Mouse (Mus musculus): Measurements from ENCODE around the gene Pafah1b3. TPM values are rescaled to one million over a fixed set of nuclear protein-coding genes. Genes with fewer than 3 reads are reported as not detected.
"Not testable (repeated sequence)": the region's sequence is repeated elsewhere in the genome, so short reads cannot be mapped to it uniquely, and the experiment has no call there.

Pafah1b3 gene
- polyA plus RNA-seq, 1 experiment from 2014 or later: 198 TPM

DNA sequence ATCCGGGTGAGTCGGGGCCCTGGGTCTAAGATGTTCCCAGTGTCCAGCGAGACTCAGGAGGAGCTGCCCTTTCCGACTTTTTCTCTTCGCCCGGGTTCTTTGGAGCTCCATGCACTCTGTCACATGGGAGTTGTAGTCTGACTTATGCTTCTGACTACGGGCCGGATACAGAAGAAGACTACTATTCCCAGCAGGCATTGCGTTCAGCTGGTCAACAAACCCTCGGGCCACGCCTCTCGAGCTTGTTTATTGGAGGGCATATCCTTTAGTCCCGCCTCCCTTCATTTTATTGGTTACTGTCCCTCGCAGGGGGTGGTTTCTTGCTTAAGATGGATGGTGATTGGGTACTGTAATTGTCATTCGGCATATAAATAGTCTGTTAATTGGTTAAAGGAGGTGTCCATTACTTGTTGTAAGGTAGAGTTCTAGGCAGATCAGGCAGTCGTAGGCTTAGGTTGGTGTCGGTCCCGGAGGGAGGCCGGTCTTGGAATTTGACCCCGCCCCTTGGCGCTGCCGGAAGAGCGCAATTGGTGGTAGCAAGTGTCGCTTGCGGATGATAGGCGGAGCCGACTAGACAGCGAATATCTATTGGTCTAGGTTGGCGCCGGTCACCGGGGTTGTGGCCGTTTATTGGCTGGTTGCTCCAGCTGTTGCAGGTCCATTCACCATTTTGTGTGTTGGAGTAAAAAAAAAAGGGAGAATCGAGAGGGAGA is 29.9 kb downstream of the Pafah1b3 start:
- Histone ChIP-seq H3K9ac (ENCODE audit: low read length) (peak overlapping the region; percentile 67), H3K27ac (ENCODE audit: low read depth) (peak overlapping the region; percentile 92), H3K4me3 (ENCODE audit: low read depth, low read length) (peak overlapping the region; percentile 78), H3K36me3 (ENCODE audit: control insufficient read depth, insufficient read depth, low read length) (peaks cover 20% of the 10 kb centered on the region), H3K4me2 (ENCODE audit: low read length) (peak overlapping the region; percentile 85), H3K4me1 (replicated peaks; ENCODE audit: control insufficient read depth, insufficient read depth, low read length) (peaks cover 19% of the 10 kb centered on the region), H3K27me3 (replicated peaks; ENCODE audit: control insufficient read depth, insufficient read depth, low read length) (no peaks in the 10 kb centered on the region), H3K9me3 (ENCODE audit: control insufficient read depth, low read length) (no peaks in the 10 kb centered on the region)
- DNase-seq (ENCODE audit: low spot score) (peak; percentile 99), ATAC-seq (replicated peaks; ENCODE audit: low FRiP score, low TSS enrichment, low read depth) (peak; percentile 96)
- WGBS: under 1% methylated on average over 33 of the region's 33 CpGs

DNA sequence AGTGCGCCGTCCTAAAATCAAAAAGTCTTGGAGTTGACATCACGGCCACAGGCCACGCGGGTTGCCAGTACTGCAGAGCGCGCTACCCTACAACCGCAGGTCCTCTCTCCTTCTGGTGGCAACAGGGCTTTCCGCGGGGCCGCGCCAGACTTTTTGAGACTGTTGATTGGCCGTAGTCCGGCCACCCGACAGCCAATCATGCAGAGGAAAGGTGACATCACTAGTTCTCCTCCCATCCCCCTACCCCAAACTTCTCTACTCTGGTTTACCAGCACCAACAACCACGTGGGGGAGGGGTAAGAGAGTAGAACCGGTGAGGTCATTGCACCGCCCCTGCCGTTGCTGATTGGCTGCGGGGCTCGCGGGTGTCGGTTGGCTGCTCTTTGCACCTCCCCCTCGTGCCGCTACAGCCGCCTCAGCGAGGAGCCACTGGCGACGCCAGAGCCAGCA is 30.5 kb downstream of the Pafah1b3 start, which contains the start of gene Cic:
Cic (plus strand) TSS at position 404 of the 450 bp plus-strand sequence.
- Histone ChIP-seq H3K4me2 (ENCODE audit: low read length) (peak within 1 kb of the TSS; percentile 85), H3K4me1 (replicated peaks; ENCODE audit: control insufficient read depth, insufficient read depth, low read length) (peaks cover 19% of the 10 kb centered on the region), H3K9me3 (ENCODE audit: control insufficient read depth, low read length) (no peaks in the 10 kb centered on the region), H3K36me3 (ENCODE audit: control insufficient read depth, insufficient read depth, low read length) (peaks cover 14% of the 10 kb centered on the region), H3K27me3 (replicated peaks; ENCODE audit: control insufficient read depth, insufficient read depth, low read length) (no peaks in the 10 kb centered on the region), H3K9ac (ENCODE audit: low read length) (peak within 1 kb of the TSS; percentile 67), H3K4me3 (ENCODE audit: low read depth, low read length) (peak within 1 kb of the TSS; percentile 78), H3K27ac (ENCODE audit: low read depth) (peak within 1 kb of the TSS; percentile 92)
- ATAC-seq (replicated peaks; ENCODE audit: low FRiP score, low TSS enrichment, low read depth): peak; percentile 89
- no peak for DNase-seq (ENCODE audit: low spot score)
- WGBS: 0% methylated on average over 28 of the region's 29 CpGs

DNA sequence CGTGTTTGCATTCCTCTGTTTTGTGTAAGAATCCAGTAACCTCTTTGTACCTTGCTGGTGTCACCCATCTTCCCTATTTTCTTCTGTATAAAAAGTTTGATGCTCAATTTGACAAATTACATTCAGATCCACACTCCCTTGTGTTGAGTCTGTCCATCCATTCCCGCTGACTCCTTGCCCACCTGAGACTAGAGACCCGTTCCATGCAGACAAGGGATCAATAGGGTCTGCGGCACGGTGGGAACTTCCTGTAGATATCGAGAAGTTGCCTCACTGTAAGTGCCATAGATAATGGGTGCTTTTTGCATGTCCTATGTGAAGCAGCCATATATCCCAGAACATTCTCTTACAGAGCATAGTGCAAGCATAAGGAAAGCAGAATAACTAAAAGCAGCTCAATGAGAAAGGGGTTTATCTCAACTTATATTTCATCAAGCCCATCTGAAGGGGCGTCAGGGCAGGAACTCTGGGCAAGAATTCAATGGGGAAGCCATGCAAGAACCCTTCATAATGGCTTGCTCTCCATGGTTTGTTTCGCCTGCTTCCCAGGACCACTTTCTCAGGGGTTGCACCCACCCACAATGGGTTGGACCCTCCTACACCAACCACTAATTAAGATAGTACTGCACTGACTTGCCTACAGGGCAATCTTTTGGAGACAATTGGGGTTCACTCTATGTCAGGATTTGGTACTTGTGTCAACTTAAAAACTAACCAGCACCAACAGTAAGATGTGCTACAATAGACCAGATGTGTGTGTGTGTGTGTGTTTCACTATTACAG is 31.4 kb downstream of the Pafah1b3 start:
- no peak for DNase-seq (ENCODE audit: low spot score)
- no peaks in the 10 kb centered on the region for H3K9me3 ChIP-seq (ENCODE audit: control insufficient read depth, low read length)
- 0 out of 2 replicates have a peak, but pooled peaks cover 5% of the 10 kb centered on the region for H3K36me3 ChIP-seq (ENCODE audit: control insufficient read depth, insufficient read depth, low read length)
- peak overlapping the region; percentile 77 for H3K4me2 ChIP-seq (ENCODE audit: low read length)
- no peak overlapping the region for H3K27ac ChIP-seq (ENCODE audit: low read depth)
- peak overlapping the region; percentile 67; the same call in 1 of the 2 replicates for H3K9ac ChIP-seq (ENCODE audit: low read length)
- no peak overlapping the region for H3K4me3 ChIP-seq (ENCODE audit: low read depth, low read length)
- no peaks in the 10 kb centered on the region for H3K27me3 ChIP-seq (replicated peaks; ENCODE audit: control insufficient read depth, insufficient read depth, low read length)
- peaks cover 19% of the 10 kb centered on the region for H3K4me1 ChIP-seq (replicated peaks; ENCODE audit: control insufficient read depth, insufficient read depth, low read length)
- WGBS: 84% methylated on average over 8 of the region's 8 CpGs
- no peak for ATAC-seq (replicated peaks; ENCODE audit: low FRiP score, low TSS enrichment, low read depth)

GRCm38 (mm10) chr7:25265743-25266142 is 32.0 kb downstream of the Pafah1b3 start:
- H3K36me3 ChIP-seq (ENCODE audit: control insufficient read depth, insufficient read depth, low read length); H3K4me3 ChIP-seq (ENCODE audit: low read depth, low read length); H3K4me2 ChIP-seq (ENCODE audit: low read length); H3K27me3 ChIP-seq (replicated peaks; ENCODE audit: control insufficient read depth, insufficient read depth, low read length); ATAC-seq (replicated peaks; ENCODE audit: low FRiP score, low TSS enrichment, low read depth); DNase-seq (ENCODE audit: low spot score); H3K9ac ChIP-seq (ENCODE audit: low read length); H3K27ac ChIP-seq (ENCODE audit: low read depth); H3K9me3 ChIP-seq (ENCODE audit: control insufficient read depth, low read length): not testable (repeated sequence)
- 85% methylated on average over 5 of the region's 5 CpGs for whole genome bisulfite sequencing
- peaks cover 19% of the 10 kb centered on the region for H3K4me1 ChIP-seq (replicated peaks; ENCODE audit: control insufficient read depth, insufficient read depth, low read length)

- 24% methylated on average over 17 of the region's 17 CpGs for WGBS
- Histone ChIP-seq H3K4me2 (ENCODE audit: low read length) (no peak overlapping the region), H3K27ac (ENCODE audit: low read depth) (no peak overlapping the region), H3K9me3 (ENCODE audit: control insufficient read depth, low read length) (no peaks in the 10 kb centered on the region), H3K9ac (ENCODE audit: low read length) (no peak overlapping the region), H3K4me3 (ENCODE audit: low read depth, low read length) (no peak overlapping the region), H3K4me1 (replicated peaks; ENCODE audit: control insufficient read depth, insufficient read depth, low read length) (peaks cover 11% of the 10 kb centered on the region), H3K27me3 (replicated peaks; ENCODE audit: control insufficient read depth, insufficient read depth, low read length) (no peaks in the 10 kb centered on the region), H3K36me3 (ENCODE audit: control insufficient read depth, insufficient read depth, low read length) (no peaks in the 10 kb centered on the region)
- DNase-seq (ENCODE audit: low spot score) (no peak), ATAC-seq (replicated peaks; ENCODE audit: low FRiP score, low TSS enrichment, low read depth) (no peak)
Observed at GRCm38 (mm10) chr7:25263968-25264870, 33.6 kb downstream of the Pafah1b3 start.

DNA sequence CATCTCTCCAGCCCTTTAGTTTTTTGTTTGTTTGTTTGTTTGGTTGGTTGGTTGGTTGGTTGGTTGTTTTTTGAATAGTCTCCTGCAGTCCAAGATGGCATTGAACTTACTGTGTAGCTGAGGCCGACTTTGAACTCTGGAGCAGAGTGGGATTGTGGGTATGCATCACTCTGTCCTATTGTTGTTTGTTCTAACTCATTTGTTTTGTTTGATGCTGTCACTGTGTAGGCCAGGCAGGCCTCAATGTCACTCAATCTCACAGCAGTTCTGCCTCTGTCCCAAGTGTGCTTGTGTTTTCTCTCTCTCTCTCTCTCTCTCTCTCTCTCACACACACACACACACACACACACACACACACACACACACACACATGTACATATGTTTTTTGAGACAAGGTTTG is 35.9 kb downstream of the Pafah1b3 start:
- Histone ChIP-seq H3K4me3 (ENCODE audit: low read depth, low read length) (no peak overlapping the region), H3K9me3 (ENCODE audit: control insufficient read depth, low read length) (no peaks in the 10 kb centered on the region), H3K27ac (ENCODE audit: low read depth) (no peak overlapping the region), H3K9ac (ENCODE audit: low read length) (no peak overlapping the region), H3K4me1 (replicated peaks; ENCODE audit: control insufficient read depth, insufficient read depth, low read length) (peaks cover 4% of the 10 kb centered on the region), H3K27me3 (replicated peaks; ENCODE audit: control insufficient read depth, insufficient read depth, low read length) (no peaks in the 10 kb centered on the region), H3K36me3 (ENCODE audit: control insufficient read depth, insufficient read depth, low read length) (no peaks in the 10 kb centered on the region), H3K4me2 (ENCODE audit: low read length) (no peak overlapping the region)
- no peak for DNase-seq (ENCODE audit: low spot score)
- no peak for ATAC-seq (replicated peaks; ENCODE audit: low FRiP score, low TSS enrichment, low read depth)
- 71% methylated on average over 1 of the region's 1 CpGs for WGBS

GRCm38 (mm10) chr7:25251822-25252221 is 46.0 kb downstream of the Pafah1b3 start:
- Histone ChIP-seq H3K4me1 (replicated peaks; ENCODE audit: control insufficient read depth, insufficient read depth, low read length) (peaks cover 25% of the 10 kb centered on the region), H3K9me3 (ENCODE audit: control insufficient read depth, low read length) (no peaks in the 10 kb centered on the region), H3K27me3 (replicated peaks; ENCODE audit: control insufficient read depth, insufficient read depth, low read length) (no peaks in the 10 kb centered on the region), H3K36me3 (ENCODE audit: control insufficient read depth, insufficient read depth, low read length) (no peaks in the 10 kb centered on the region), H3K4me3 (ENCODE audit: low read depth, low read length) (peak overlapping the region; percentile 97), H3K9ac (ENCODE audit: low read length) (peak overlapping the region; percentile 97), H3K4me2 (ENCODE audit: low read length) (peak overlapping the region; percentile 98), H3K27ac (ENCODE audit: low read depth) (peak overlapping the region; percentile 97)
- no peak for DNase-seq (ENCODE audit: low spot score)
- 14% methylated on average over 8 of the region's 8 CpGs for WGBS
- ATAC-seq (replicated peaks; ENCODE audit: low FRiP score, low TSS enrichment, low read depth): no peak
